Mouse (Mus musculus): Measurements from ENCODE around the gene Isyna1.

Gene Isyna1

GRCm38 (mm10) chr8:70583476-70584387 is 10.4 kb upstream of the Isyna1 start:
- WGBS: 50% methylated on average over 18 of the region's 18 CpGs

GRCm38 (mm10) chr8:70584606-70585257 is 9.4 kb upstream of the Isyna1 start:
- 85% methylated on average over 9 of the region's 9 CpGs for whole genome bisulfite sequencing

GRCm38 (mm10) chr8:70585258-70585652 is 8.9 kb upstream of the Isyna1 start:
- 37% methylated on average over 7 of the region's 7 CpGs for WGBS

- WGBS: 95% methylated on average over 4 of the region's 4 CpGs
Observed at GRCm38 (mm10) chr8:70587955-70588354, 6.2 kb upstream of the Isyna1 start.

- 51% methylated on average over 12 of the region's 12 CpGs for WGBS
Observed at GRCm38 (mm10) chr8:70591569-70591968, 2.6 kb upstream of the Isyna1 start.

- 60% methylated on average over 8 of the region's 8 CpGs for WGBS
Observed at GRCm38 (mm10) chr8:70593173-70593572, 1.0 kb upstream of the Isyna1 start.

- WGBS: 12% methylated on average over 82 of the region's 82 CpGs
Observed at GRCm38 (mm10) chr8:70594621-70595564, 720 bp downstream of the Isyna1 start.

- WGBS: 91% methylated on average over 12 of the region's 12 CpGs
Observed at GRCm38 (mm10) chr8:70595811-70596210, 1.6 kb downstream of the Isyna1 start.

GRCm38 (mm10) chr8:70596216-70596615 is 2.0 kb downstream of the Isyna1 start:
- WGBS: 92% methylated on average over 18 of the region's 18 CpGs

- WGBS: 80% methylated on average over 17 of the region's 17 CpGs
Observed at GRCm38 (mm10) chr8:70596775-70597416, 2.7 kb downstream of the Isyna1 start.

GRCm38 (mm10) chr8:70597417-70598272 is 3.5 kb downstream of the Isyna1 start:
- 41% methylated on average over 66 of the region's 68 CpGs for WGBS

GRCm38 (mm10) chr8:70598283-70598682 is 4.1 kb downstream of the Isyna1 start:
- 24% methylated on average over 29 of the region's 29 CpGs for WGBS

GRCm38 (mm10) chr8:70598722-70599121 is 4.5 kb downstream of the Isyna1 start:
- WGBS: 37% methylated on average over 10 of the region's 10 CpGs

- 86% methylated on average over 12 of the region's 12 CpGs for WGBS
Observed at GRCm38 (mm10) chr8:70599507-70600290, 5.5 kb downstream of the Isyna1 start.

- 39% methylated on average over 10 of the region's 10 CpGs for WGBS
Observed at GRCm38 (mm10) chr8:70600473-70601270, 6.5 kb downstream of the Isyna1 start.

GRCm38 (mm10) chr8:70601271-70601649 is 7.1 kb downstream of the Isyna1 start:
- WGBS: 3% methylated on average over 26 of the region's 26 CpGs

- 93% methylated on average over 13 of the region's 13 CpGs for WGBS
Observed at GRCm38 (mm10) chr8:70602139-70602811, 8.1 kb downstream of the Isyna1 start.

GRCm38 (mm10) chr8:70604558-70604957 is 10.4 kb downstream of the Isyna1 start:
- 89% methylated on average over 7 of the region's 7 CpGs for WGBS
